ENCODE assay signal across 7 mouse cellular contexts in genomic region chr4:100588236-100589206, GRCm38 (mm10).
A peak's percentile ranks its signal among the peaks of the same experiment; 100 is the strongest.
DNase-seq lines count a peak whose midpoint lies in the region; ATAC-seq lines count a peak whose summit lies in the region.

No protein-coding gene starts in this region.

- peak overlapping the region; percentile 27 for H3K4me3 ChIP-seq in embryonic facial prominence, embryonic 12.5 days
- peak overlapping the region; percentile 28 for H3K4me3 ChIP-seq in midbrain, embryonic 12.5 days
- H3K4me3 ChIP-seq in stomach, embryonic 15.5 days (replicated peaks) = peak overlapping the region; percentile 29

- intact Hi-C loops in left cerebral cortex, postnatal 25 days (cut with DNase I) = loop anchor here (1.0 to 5.0 kb wide), 4 partner anchors 139 to 558 kb away; partner anchors contain the start of gene Cachd1

- no peaks in the 10 kb centered on the region for H3K36me3 ChIP-seq in embryonic facial prominence, embryonic 12.5 days
- no peaks in the 10 kb centered on the region for H3K36me3 ChIP-seq in midbrain, embryonic 12.5 days
- H3K36me3 ChIP-seq in stomach, embryonic 15.5 days = no peaks in the 10 kb centered on the region

- WGBS in embryonic facial prominence, embryonic 12.5 days = 4% methylated on average over 21 of the region's 21 CpGs
- WGBS in midbrain, embryonic 12.5 days = 4% methylated on average over 21 of the region's 21 CpGs
- 4% methylated on average over 21 of the region's 21 CpGs for WGBS in stomach, embryonic 15.5 days

- H3K9ac ChIP-seq in embryonic facial prominence, embryonic 12.5 days = peak overlapping the region; percentile 40; the same call in 1 of the 2 replicates
- peak overlapping the region; percentile 40 for H3K9ac ChIP-seq in midbrain, embryonic 12.5 days (replicated peaks)
- H3K9ac ChIP-seq in stomach, embryonic 15.5 days = no peak overlapping the region

- peak; percentile 77 to 82 for DNase-seq in adrenal gland, postnatal 36 days
- peak; percentile 62 to 79 for DNase-seq in heart, adult 18-20 months
- DNase-seq in kidney, adult 11 months = peak; percentile 36
- peak; percentile 86 to 90 for DNase-seq in left cerebral cortex, postnatal 25 days (ENCODE audit: low spot score in 2 of 2)

- H3K27me3 ChIP-seq in embryonic facial prominence, embryonic 12.5 days = no peaks in the 10 kb centered on the region
- no peaks in the 10 kb centered on the region; the same call in 1 of the 2 replicates for H3K27me3 ChIP-seq in midbrain, embryonic 12.5 days
- H3K27me3 ChIP-seq in stomach, embryonic 15.5 days (replicated peaks) = no peaks in the 10 kb centered on the region

- peak overlapping the region; percentile 32 for H3K27ac ChIP-seq in embryonic facial prominence, embryonic 12.5 days
- H3K27ac ChIP-seq in midbrain, embryonic 12.5 days (replicated peaks) = no peak overlapping the region
- H3K27ac ChIP-seq in stomach, embryonic 15.5 days = no peak overlapping the region

- ATAC-seq in embryonic facial prominence, embryonic 12.5 days (ENCODE audit: insufficient number of reproducible peaks, insufficient read depth, low FRiP score, low TSS enrichment) = peak; percentile 59; the same call in 1 of the 2 replicates
- ATAC-seq in midbrain, embryonic 12.5 days (ENCODE audit: low FRiP score, low read depth) = peak; percentile 84
- peak; percentile 66; the same call in 1 of the 2 replicates for ATAC-seq in stomach, embryonic 15.5 days (ENCODE audit: insufficient read depth, low FRiP score, low read depth)

- H3K4me1 ChIP-seq in embryonic facial prominence, embryonic 12.5 days = peaks cover 15% of the 10 kb centered on the region
- peaks cover 9% of the 10 kb centered on the region for H3K4me1 ChIP-seq in midbrain, embryonic 12.5 days
- no peaks in the 10 kb centered on the region; the same call in 1 of the 2 replicates for H3K4me1 ChIP-seq in stomach, embryonic 15.5 days

- H3K4me2 ChIP-seq in embryonic facial prominence, embryonic 12.5 days (replicated peaks) = peak overlapping the region; percentile 68
- peak overlapping the region; percentile 63 for H3K4me2 ChIP-seq in midbrain, embryonic 12.5 days (replicated peaks)
- H3K4me2 ChIP-seq in stomach, embryonic 15.5 days = peak overlapping the region; percentile 72

- H3K9me3 ChIP-seq in embryonic facial prominence, embryonic 12.5 days = no peaks in the 10 kb centered on the region
- no peaks in the 10 kb centered on the region for H3K9me3 ChIP-seq in midbrain, embryonic 12.5 days
- H3K9me3 ChIP-seq in stomach, embryonic 15.5 days = no peaks in the 10 kb centered on the region

Comparison
In these comparisons a context has a peak if more than half of its experiments do, and no peak if none do; other contexts are left out.
1. DNase-seq: peak in every context shown above with its lines; median percentile 88 in left cerebral cortex, postnatal 25 days; 80 in adrenal gland, postnatal 36 days; 70 in heart, adult 18-20 months; 36 in kidney, adult 11 months.